Mouse (Mus musculus): ENCODE measurements at regions not wholly inside any gene's neighbourhood (a gene's known extent, or its start where the extent isn't known, plus 50 kb on each side); places are given as distances from the start of the nearest gene placed in this dataset.
"Not testable (repeated sequence)": the region's sequence is repeated elsewhere in the genome, so short reads cannot be mapped to it uniquely, and the experiment has no call there.

GRCm38 (mm10) chr4:61998366-61998765 lies 55.6 kb downstream of the Mup20 start:
- WGBS: 32% methylated on average over 4 of the region's 4 CpGs
- Histone ChIP-seq H3K9ac (ENCODE audit: low read length) (no peak overlapping the region), H3K4me3 (ENCODE audit: low read depth, low read length) (no peak overlapping the region), H3K27me3 (ENCODE audit: control insufficient read depth, insufficient read depth, low read length) (no peaks in the 10 kb centered on the region), H3K27ac (replicated peaks; ENCODE audit: low read depth, low read length) (no peak overlapping the region), H3K4me1 (ENCODE audit: control insufficient read depth, insufficient read depth, low read length) (no peaks in the 10 kb centered on the region), H3K9me3 (ENCODE audit: control insufficient read depth, low read length) (no peaks in the 10 kb centered on the region), H3K36me3 (ENCODE audit: control insufficient read depth, insufficient read depth, low read length) (no peaks in the 10 kb centered on the region), H3K4me2 (ENCODE audit: low read depth, severe bottlenecking) (no peak overlapping the region)
- peak; percentile 59 for DNase-seq (ENCODE audit: low spot score)
- ATAC-seq (ENCODE audit: insufficient number of reproducible peaks, low FRiP score, low TSS enrichment, low read depth): no peak

- not testable (repeated sequence) for H3K4me1 ChIP-seq (ENCODE audit: control insufficient read depth, insufficient read depth, low read length); H3K4me3 ChIP-seq (ENCODE audit: low read depth, low read length); H3K9ac ChIP-seq (ENCODE audit: low read length); ATAC-seq (ENCODE audit: insufficient number of reproducible peaks, low FRiP score, low TSS enrichment, low read depth); H3K27me3 ChIP-seq (ENCODE audit: control insufficient read depth, insufficient read depth, low read length); H3K4me2 ChIP-seq (ENCODE audit: low read depth, severe bottlenecking); H3K36me3 ChIP-seq (ENCODE audit: control insufficient read depth, insufficient read depth, low read length); DNase-seq (ENCODE audit: low spot score); H3K27ac ChIP-seq (replicated peaks; ENCODE audit: low read depth, low read length); H3K9me3 ChIP-seq (ENCODE audit: control insufficient read depth, low read length)
These were observed 64.0 kb downstream of the Mup20 start for GRCm38 (mm10) chr4:61989941-61990340.

GRCm38 (mm10) chr4:61976159-61976558 lies 77.8 kb downstream of the Mup20 start:
- Histone ChIP-seq H3K9me3 (ENCODE audit: control insufficient read depth, low read length) (no peaks in the 10 kb centered on the region), H3K4me1 (ENCODE audit: control insufficient read depth, insufficient read depth, low read length) (no peaks in the 10 kb centered on the region), H3K36me3 (ENCODE audit: control insufficient read depth, insufficient read depth, low read length) (no peaks in the 10 kb centered on the region), H3K27me3 (ENCODE audit: control insufficient read depth, insufficient read depth, low read length) (no peaks in the 10 kb centered on the region), H3K4me2 (ENCODE audit: low read depth, severe bottlenecking) (no peak overlapping the region), H3K4me3 (ENCODE audit: low read depth, low read length) (no peak overlapping the region), H3K27ac (replicated peaks; ENCODE audit: low read depth, low read length) (no peak overlapping the region), H3K9ac (ENCODE audit: low read length) (no peak overlapping the region)
- 94% methylated on average over 7 of the region's 7 CpGs for WGBS
- no peak for DNase-seq (ENCODE audit: low spot score)
- no peak for ATAC-seq (ENCODE audit: insufficient number of reproducible peaks, low FRiP score, low TSS enrichment, low read depth)

- Histone ChIP-seq H3K27me3 (ENCODE audit: control insufficient read depth, insufficient read depth, low read length) (no peaks in the 10 kb centered on the region), H3K27ac (replicated peaks; ENCODE audit: low read depth, low read length) (no peak overlapping the region), H3K36me3 (ENCODE audit: control insufficient read depth, insufficient read depth, low read length) (no peaks in the 10 kb centered on the region), H3K9ac (ENCODE audit: low read length) (no peak overlapping the region), H3K4me3 (ENCODE audit: low read depth, low read length) (no peak overlapping the region), H3K4me1 (ENCODE audit: control insufficient read depth, insufficient read depth, low read length) (no peaks in the 10 kb centered on the region), H3K4me2 (ENCODE audit: low read depth, severe bottlenecking) (no peak overlapping the region), H3K9me3 (ENCODE audit: control insufficient read depth, low read length) (no peaks in the 10 kb centered on the region)
- ATAC-seq (ENCODE audit: insufficient number of reproducible peaks, low FRiP score, low TSS enrichment, low read depth): no peak
- 58% methylated on average over 2 of the region's 2 CpGs for WGBS
- DNase-seq (ENCODE audit: low spot score): peak; percentile 53
These were observed 80.7 kb downstream of the Mup20 start for GRCm38 (mm10) chr4:61973236-61973635.

- Histone ChIP-seq H3K27ac (replicated peaks; ENCODE audit: low read depth, low read length) (no peak overlapping the region), H3K9ac (ENCODE audit: low read length) (no peak overlapping the region), H3K4me2 (ENCODE audit: low read depth, severe bottlenecking) (no peak overlapping the region), H3K4me3 (ENCODE audit: low read depth, low read length) (no peak overlapping the region), H3K36me3 (ENCODE audit: control insufficient read depth, insufficient read depth, low read length) (no peaks in the 10 kb centered on the region), H3K9me3 (ENCODE audit: control insufficient read depth, low read length) (no peaks in the 10 kb centered on the region), H3K27me3 (ENCODE audit: control insufficient read depth, insufficient read depth, low read length) (no peaks in the 10 kb centered on the region), H3K4me1 (ENCODE audit: control insufficient read depth, insufficient read depth, low read length) (no peaks in the 10 kb centered on the region)
- WGBS: 69% methylated on average over 1 of the region's 1 CpGs
- no peak for ATAC-seq (ENCODE audit: insufficient number of reproducible peaks, low FRiP score, low TSS enrichment, low read depth)
- DNase-seq (ENCODE audit: low spot score): no peak
These were observed 84.3 kb downstream of the Mup20 start for GRCm38 (mm10) chr4:61969691-61970090.

- WGBS: 83% methylated on average over 6 of the region's 6 CpGs
- not testable (repeated sequence) for H3K27me3 ChIP-seq (ENCODE audit: control insufficient read depth, insufficient read depth, low read length); ATAC-seq (ENCODE audit: insufficient number of reproducible peaks, low FRiP score, low TSS enrichment, low read depth); H3K4me3 ChIP-seq (ENCODE audit: low read depth, low read length); DNase-seq (ENCODE audit: low spot score); H3K36me3 ChIP-seq (ENCODE audit: control insufficient read depth, insufficient read depth, low read length); H3K4me2 ChIP-seq (ENCODE audit: low read depth, severe bottlenecking); H3K4me1 ChIP-seq (ENCODE audit: control insufficient read depth, insufficient read depth, low read length); H3K9me3 ChIP-seq (ENCODE audit: control insufficient read depth, low read length); H3K27ac ChIP-seq (replicated peaks; ENCODE audit: low read depth, low read length); H3K9ac ChIP-seq (ENCODE audit: low read length)
These were observed 86.3 kb downstream of the Mup20 start for GRCm38 (mm10) chr4:61967674-61968073.

- no peak overlapping the region for H3K27ac ChIP-seq (replicated peaks; ENCODE audit: low read depth, low read length)
These were observed 91.6 kb downstream of the Mup20 start for GRCm38 (mm10) chr4:61962315-61962714.

More at GRCm38 (mm10) chr4:61962315-61962714, 91.6 kb downstream of the Mup20 start:
- H3K9me3 ChIP-seq (ENCODE audit: control insufficient read depth, low read length): no peaks in the 10 kb centered on the region
- H3K36me3 ChIP-seq (ENCODE audit: control insufficient read depth, insufficient read depth, low read length): no peaks in the 10 kb centered on the region
- DNase-seq (ENCODE audit: low spot score) (no peak), ATAC-seq (ENCODE audit: insufficient number of reproducible peaks, low FRiP score, low TSS enrichment, low read depth) (no peak)
- H3K4me2 ChIP-seq (ENCODE audit: low read depth, severe bottlenecking): no peak overlapping the region
- no peak overlapping the region for H3K4me3 ChIP-seq (ENCODE audit: low read depth, low read length)
- no peaks in the 10 kb centered on the region for H3K27me3 ChIP-seq (ENCODE audit: control insufficient read depth, insufficient read depth, low read length)
- no peaks in the 10 kb centered on the region for H3K4me1 ChIP-seq (ENCODE audit: control insufficient read depth, insufficient read depth, low read length)
- H3K9ac ChIP-seq (ENCODE audit: low read length): no peak overlapping the region
